Mouse (Mus musculus): ENCODE data around the gene Samd1. TPM values are rescaled to one million over a fixed set of nuclear protein-coding genes. Genes with fewer than 3 reads are reported as not detected.

Samd1 gene
- total and polyA plus RNA-seq, 3 experiments: 111 to 121 TPM; not detected in 1

- TF ChIP-seq ZKSCAN1 (IDR thresholded peaks at IDR 0.05; ENCODE audit: low read depth, low read length) (no peak), POLR2A (IDR thresholded peaks at IDR 0.05; ENCODE audit: control insufficient read depth in 1 of 2, insufficient read depth in 1 of 2, low read depth in 1 of 2, low read length in 2 of 2, poor library complexity in 1 of 2) (peak; percentile 39 to 61; a peak in 1 of 4 replicates), MXI1 (IDR thresholded peaks at IDR 0.05; ENCODE audit: low read depth, low read length) (peak; percentile 67; the same call in 1 of the 2 replicates), HCFC1 (IDR thresholded peaks at IDR 0.05; ENCODE audit: low read depth, low read length) (peak; percentile 78), KAT2A (conservative IDR thresholded peaks at IDR 0.05; ENCODE audit: low read depth, low read length) (no peak; the same call in 1 of the 2 replicates), NELFE (IDR thresholded peaks at IDR 0.05; ENCODE audit: low read depth, low read length) (peak; percentile 63), USF1 (IDR thresholded peaks at IDR 0.05; ENCODE audit: low read depth, low read length) (peak; percentile 75), ZMIZ1 (IDR thresholded peaks at IDR 0.05; ENCODE audit: low read depth, low read length) (0 out of 2 replicates have a peak, but pooled peaks have one; percentile 55), RCOR1 (IDR thresholded peaks at IDR 0.05; ENCODE audit: low read depth, low read length) (no peak), SIN3A (IDR thresholded peaks at IDR 0.05; ENCODE audit: low read length) (peak; percentile 53; the same call in 1 of the 2 replicates), ZC3H11A (IDR thresholded peaks at IDR 0.05; ENCODE audit: low read depth, low read length) (no peak), MYB (IDR thresholded peaks at IDR 0.05; ENCODE audit: low read depth, low read length) (no peak), RAD21 (IDR thresholded peaks at IDR 0.05; ENCODE audit: low read depth, low read length) (no peak), USF2 (IDR thresholded peaks at IDR 0.05; ENCODE audit: borderline replicate concordance in 1 of 2, insufficient read depth in 1 of 2, low read depth in 1 of 2, low read length in 2 of 2) (no peak), TBP (IDR thresholded peaks at IDR 0.05; ENCODE audit: low read depth, low read length) (no peak)
Observed at GRCm38 (mm10) chr8:83972150-83973120, 25.0 kb upstream of the Samd1 start, which contains the start of gene Prkaca (continued).

GRCm38 (mm10) chr8:83973161-83974031, 24.1 kb upstream of the Samd1 start:
- H3K27me3 ChIP-seq (ENCODE audit: control insufficient read depth in 1 of 2, insufficient read depth in 2 of 2, low read length in 2 of 2): no peaks in the 10 kb centered on the region
- H3K4me3 ChIP-seq (ENCODE audit: control insufficient read depth in 1 of 2, insufficient read depth in 1 of 2, low read depth in 2 of 2, low read length in 2 of 2): peak overlapping the region; percentile 60 to 82
- H3K79me2 ChIP-seq (ENCODE audit: control insufficient read depth, insufficient read depth, low read length, poor library complexity): peaks cover 8% of the 10 kb centered on the region
- TF ChIP-seq E2F4 (IDR thresholded peaks at IDR 0.05; ENCODE audit: borderline replicate concordance, low read depth, low read length): no peak
- no peak for TF ChIP-seq TBP (IDR thresholded peaks at IDR 0.05; ENCODE audit: low read depth, low read length)
- no peak for TF ChIP-seq KAT2A (conservative IDR thresholded peaks at IDR 0.05; ENCODE audit: low read depth, low read length)
- TF ChIP-seq HCFC1 (IDR thresholded peaks at IDR 0.05; ENCODE audit: low read depth, low read length): no peak
- no peak for TF ChIP-seq GABPA (IDR thresholded peaks at IDR 0.05; ENCODE audit: low read depth, low read length)
- no peak for TF ChIP-seq SIN3A (IDR thresholded peaks at IDR 0.05; ENCODE audit: low read length)
- TF ChIP-seq TAL1 (IDR thresholded peaks at IDR 0.05; ENCODE audit: low read length): no peak
- no peak for TF ChIP-seq USF1 (IDR thresholded peaks at IDR 0.05; ENCODE audit: low read depth, low read length)
- TF ChIP-seq NRF1 (IDR thresholded peaks at IDR 0.05; ENCODE audit: insufficient read depth, low read depth, low read length, poor library complexity, severe bottlenecking): no peak
- TF ChIP-seq ZC3H11A (IDR thresholded peaks at IDR 0.05; ENCODE audit: low read depth, low read length): no peak
- no peak for TF ChIP-seq JUND (IDR thresholded peaks at IDR 0.05; ENCODE audit: low read depth, low read length)
- TF ChIP-seq MEF2A (IDR thresholded peaks at IDR 0.05; ENCODE audit: extremely low read depth, insufficient replicate concordance, low read depth, low read length, poor library complexity, severe bottlenecking): no peak
- TF ChIP-seq CHD2 (IDR thresholded peaks at IDR 0.05; ENCODE audit: low read length): no peak
- TF ChIP-seq UBTF (IDR thresholded peaks at IDR 0.05; ENCODE audit: borderline replicate concordance, insufficient read depth, low read depth, low read length): no peak
- TF ChIP-seq MYB (IDR thresholded peaks at IDR 0.05; ENCODE audit: low read depth, low read length): no peak
- no peak for TF ChIP-seq ETS1 (IDR thresholded peaks at IDR 0.05; ENCODE audit: low read depth, low read length)
- peak; percentile 35 for DNase-seq (ENCODE audit: low read depth, low spot score)
- peaks cover 0 to 9% of the 10 kb centered on the region in 2 experiments; a peak in 1 of 4 replicates for H3K4me1 ChIP-seq (ENCODE audit: control insufficient read depth in 1 of 2, insufficient read depth in 2 of 2, low read length in 2 of 2)
- H3K9ac ChIP-seq (ENCODE audit: control insufficient read depth, low read depth, low read length, poor library complexity, severe bottlenecking): peak overlapping the region; percentile 78
- no peaks in the 10 kb centered on the region for H3K9me3 ChIP-seq (replicated peaks; ENCODE audit: insufficient read depth, low read length)
- H3K36me3 ChIP-seq (ENCODE audit: control insufficient read depth in 1 of 2, insufficient read depth in 2 of 2, low read length in 2 of 2): peaks cover 0 to 2% of the 10 kb centered on the region in 2 experiments; a peak in 3 of 4 replicates
- H3K27ac ChIP-seq (ENCODE audit: control insufficient read depth, low read depth, low read length): no peak overlapping the region

All from MEL (cell line).